Mouse (Mus musculus): ENCODE measurements around the gene Ankrd55. TPM values are rescaled to one million over a fixed set of nuclear protein-coding genes. Genes with fewer than 3 reads are reported as not detected.
"Not testable (repeated sequence)": the region's sequence is repeated elsewhere in the genome, so short reads cannot be mapped to it uniquely, and the experiment has no call there.

Ankrd55 gene
- total RNA-seq, 2 experiments from 2014 or later: 8.6 to 9.1 TPM

- DNase-seq (ENCODE audit: low spot score in 2 of 2): no peak
Measured at GRCm38 (mm10) chr13:112409851-112410250, 121.6 kb downstream of the Ankrd55 start.

GRCm38 (mm10) chr13:112410461-112410860 is 122.2 kb downstream of the Ankrd55 start:
- DNase-seq (ENCODE audit: low spot score in 2 of 2): no peak

GRCm38 (mm10) chr13:112411216-112411822 is 123.1 kb downstream of the Ankrd55 start:
- no peak for DNase-seq (ENCODE audit: low spot score in 2 of 2)

GRCm38 (mm10) chr13:112412251-112412650 is 124.0 kb downstream of the Ankrd55 start:
- DNase-seq (ENCODE audit: low spot score in 2 of 2): no peak

- DNase-seq (ENCODE audit: low spot score in 2 of 2): no peak
Measured at GRCm38 (mm10) chr13:112412824-112413223, 124.6 kb downstream of the Ankrd55 start.

- no peak for DNase-seq (ENCODE audit: low spot score in 2 of 2)
Measured at GRCm38 (mm10) chr13:112413611-112414010, 125.4 kb downstream of the Ankrd55 start.

- no peak for DNase-seq (ENCODE audit: low spot score in 2 of 2)
Measured at GRCm38 (mm10) chr13:112415896-112416295, 127.6 kb downstream of the Ankrd55 start.

GRCm38 (mm10) chr13:112416410-112417162 is 128.3 kb downstream of the Ankrd55 start:
- no peak for DNase-seq (ENCODE audit: low spot score in 2 of 2)

- no peak for DNase-seq (ENCODE audit: low spot score in 2 of 2)
Measured at GRCm38 (mm10) chr13:112417163-112417523, 128.9 kb downstream of the Ankrd55 start.

GRCm38 (mm10) chr13:112417861-112418423 is 129.7 kb downstream of the Ankrd55 start:
- no peak for DNase-seq (ENCODE audit: low spot score in 2 of 2)

- no peak for DNase-seq (ENCODE audit: low spot score in 2 of 2)
Measured at GRCm38 (mm10) chr13:112418595-112418994, 130.3 kb downstream of the Ankrd55 start.

GRCm38 (mm10) chr13:112424212-112424611 is 136.0 kb downstream of the Ankrd55 start:
- no peak for DNase-seq (ENCODE audit: low spot score in 2 of 2)

- DNase-seq (ENCODE audit: low spot score in 2 of 2): no peak
Measured at GRCm38 (mm10) chr13:112424635-112425034, 136.4 kb downstream of the Ankrd55 start.

- DNase-seq (ENCODE audit: low spot score in 2 of 2): no peak
Measured at GRCm38 (mm10) chr13:112425181-112425654, 137.0 kb downstream of the Ankrd55 start.

- no peak for DNase-seq (ENCODE audit: low spot score in 2 of 2)
Measured at GRCm38 (mm10) chr13:112426265-112427135, 138.2 kb downstream of the Ankrd55 start.

- not testable (repeated sequence) for DNase-seq (ENCODE audit: low spot score in 2 of 2)
Measured at GRCm38 (mm10) chr13:112427136-112427470, 138.9 kb downstream of the Ankrd55 start.

- DNase-seq (ENCODE audit: low spot score in 2 of 2): no peak
Measured at GRCm38 (mm10) chr13:112427521-112427920, 139.3 kb downstream of the Ankrd55 start.

GRCm38 (mm10) chr13:112433271-112433670 is 145.0 kb downstream of the Ankrd55 start:
- DNase-seq (ENCODE audit: low spot score in 2 of 2): no peak
